Mouse (Mus musculus): ENCODE measurements around the gene Arl5c.

GRCm38 (mm10) chr11:98034061-98034460 is 38.1 kb upstream of the Arl5c start:
- no peak for TF ChIP-seq POLR2A (IDR thresholded peaks at IDR 0.05; ENCODE audit: borderline replicate concordance, control insufficient read depth, low read depth, low read length)
- TF ChIP-seq CTCF (IDR thresholded peaks at IDR 0.05; ENCODE audit: control insufficient read depth, insufficient read depth, low read length) = no peak

All from bone marrow, adult 2 months (tissue).